Mouse (Mus musculus) limb, embryonic 12.5 days (tissue): ENCODE results near the gene Dkk3. TPM values are rescaled to one million over a fixed set of nuclear protein-coding genes. Genes with fewer than 3 reads are reported as not detected.

ENCODE experiments used
- ATAC-seq: fragments of 200-750 bp; cut with Nextera tagmentation; 2 replicates; pipeline ENCODE4 v1.8.0; 2017; ENCODE audit warnings: low read depth, moderate TSS enrichment; ENCODE audit not compliant: insufficient number of reproducible peaks, insufficient read depth, low FRiP score, low TSS enrichment
- H3K27ac ChIP-seq: fragments of 300-500 bp; sonication (generic); 2 replicates; pipeline ENCODE4 v1.5.1; 2016; ENCODE audit warnings: mild to moderate bottlenecking, moderate library complexity
- H3K27me3 ChIP-seq: fragments of 300-500 bp; sonication (generic); 2 replicates; pipeline ENCODE4 v1.6.1; 2016; ENCODE audit warnings: mild to moderate bottlenecking, moderate library complexity
- H3K36me3 ChIP-seq: fragments of 300-500 bp; sonication (generic); 2 replicates; pipeline ENCODE4 v1.6.1; 2016; ENCODE audit warnings: mild to moderate bottlenecking, moderate library complexity
- H3K4me1 ChIP-seq: fragments of 300-500 bp; sonication (generic); replicated peaks from 2 replicates; pipeline ENCODE4 v1.6.1; 2016
- H3K4me2 ChIP-seq: fragments of 300-500 bp; sonication (generic); 2 replicates; pipeline ENCODE4 v1.6.1; 2016; ENCODE audit warnings: mild to moderate bottlenecking, moderate library complexity
- H3K4me3 ChIP-seq: fragments of 300-500 bp; sonication (generic); replicated peaks from 2 replicates; pipeline ENCODE4 v1.5.1; 2016; ENCODE audit warnings: mild to moderate bottlenecking
- H3K9ac ChIP-seq: fragments of 300-500 bp; sonication (generic); replicated peaks from 2 replicates; pipeline ENCODE4 v1.6.1; 2016; ENCODE audit warnings: mild to moderate bottlenecking, moderate library complexity
- H3K9me3 ChIP-seq: fragments of 300-500 bp; sonication (generic); 2 replicates; pipeline ENCODE4 v1.6.1; 2016; ENCODE audit warnings: mild to moderate bottlenecking, moderate library complexity
- WGBS: fragments of 180-500 bp; shearing (Covaris S2); methylation state at CpG from one replicate; pipeline ENCODE4 v1.1.7; 2016; 5-methylcytosine and 5-hydroxymethylcytosine counted together
- polyA plus RNA-seq: library from polyadenylated mRNA; unstranded; fragments of >200 nt; fragmentation: Nextera tagmentation; extraction: Ambion mirVana; gene quantifications from 2 replicates; pipeline ENCODE4 v1.2.1, GENCODE M21; 2016

The Dkk3 gene
- polyA plus RNA-seq, 1 experiment from 2014 or later, result 14.1 TPM

GRCm38 (mm10) chr7:112192237-112192636 lies 33.4 kb upstream of the Dkk3 start:
- peak overlapping the region; percentile 84 for H3K27ac ChIP-seq
- H3K9ac ChIP-seq, result no peak overlapping the region
- peak; percentile 55; the same call in 1 of the 2 replicates for ATAC-seq

DNA sequence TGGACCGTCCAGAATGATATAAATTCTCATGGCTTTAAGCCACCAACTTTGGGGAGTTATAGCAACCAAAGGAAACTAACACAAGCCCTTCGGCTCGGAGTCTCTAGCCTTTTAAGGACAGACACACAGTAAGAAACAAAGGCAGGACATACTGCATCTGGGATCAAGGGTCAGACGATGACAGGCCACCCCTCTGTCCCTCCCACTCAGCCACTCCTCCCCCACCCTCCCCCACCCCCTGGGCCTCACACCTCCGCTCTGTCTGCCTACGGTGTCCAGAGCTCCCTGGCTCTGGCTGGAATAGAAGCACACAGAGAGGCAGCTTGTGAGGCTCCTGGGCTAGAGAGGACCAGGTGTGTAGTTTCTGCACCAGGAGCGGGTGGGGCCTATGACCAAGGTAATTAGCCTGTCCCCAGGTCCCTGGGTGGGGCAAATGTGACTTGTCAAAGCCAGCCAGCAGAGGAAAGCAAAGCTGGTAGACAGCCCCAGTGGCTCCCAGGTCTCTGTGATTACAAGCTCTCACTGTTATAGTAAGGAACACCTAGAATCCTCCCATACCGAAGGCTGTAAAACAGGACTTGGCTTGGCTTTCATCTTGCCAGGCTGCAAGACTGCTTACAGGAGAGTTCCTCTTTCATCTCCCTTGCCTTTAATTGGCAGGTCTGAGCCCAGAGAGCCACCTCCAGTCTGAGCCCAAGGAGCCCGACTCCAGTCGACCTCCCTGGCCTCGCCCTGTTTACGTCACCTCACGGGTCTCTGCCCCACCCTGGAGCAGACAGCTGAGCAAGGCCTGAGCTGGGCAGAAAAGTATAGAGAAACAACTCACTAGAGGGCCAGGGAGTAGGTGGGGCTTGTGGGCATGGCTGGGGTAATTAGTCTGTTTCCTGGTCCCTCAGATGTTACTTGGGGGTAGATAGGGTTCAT lies 28.9 kb upstream of the Dkk3 start:
- H3K27ac ChIP-seq, result peak overlapping the region; percentile 25; the same call in 1 of the 2 replicates
- H3K4me1 ChIP-seq, result peaks cover 50% of the 10 kb centered on the region
- ATAC-seq, result no peak
- no peaks in the 10 kb centered on the region for H3K27me3 ChIP-seq
- WGBS, result 27% methylated on average over 13 of the region's 13 CpGs
- H3K4me3 ChIP-seq, result no peak overlapping the region
- no peak overlapping the region for H3K9ac ChIP-seq
- no peaks in the 10 kb centered on the region for H3K9me3 ChIP-seq
- H3K36me3 ChIP-seq, result no peaks in the 10 kb centered on the region
- no peak overlapping the region for H3K4me2 ChIP-seq

More at GRCm38 (mm10) chr7:112192237-112192636, 33.4 kb upstream of the Dkk3 start:
- Histone ChIP-seq H3K4me2 (0 out of 2 replicates have a peak overlapping the region, but pooled peaks have one; percentile 2), H3K36me3 (no peaks in the 10 kb centered on the region), H3K4me1 (peaks cover 28% of the 10 kb centered on the region), H3K27me3 (no peaks in the 10 kb centered on the region), H3K4me3 (no peak overlapping the region), H3K9me3 (no peaks in the 10 kb centered on the region)
- WGBS, result 47% methylated on average over 4 of the region's 4 CpGs

DNA sequence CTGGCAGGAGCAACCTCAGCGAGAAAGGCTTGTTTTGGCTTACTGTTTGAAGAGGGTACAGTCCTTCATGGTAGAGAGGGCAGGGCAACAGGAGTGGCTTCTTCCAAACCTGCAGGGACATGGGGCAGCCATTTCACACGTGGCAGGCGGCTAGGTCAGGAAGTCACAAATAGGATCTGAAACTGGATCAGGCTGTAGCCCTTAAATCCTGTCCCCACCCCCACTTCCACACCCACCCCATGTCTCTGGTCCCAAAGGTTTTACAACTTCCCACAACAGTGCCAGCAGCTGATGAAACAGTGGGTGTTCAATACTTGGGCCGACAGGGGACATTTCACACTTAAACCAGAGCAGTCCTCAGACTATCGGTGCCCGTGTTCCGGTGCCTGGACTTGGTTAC lies 28.0 kb upstream of the Dkk3 start:
- Histone ChIP-seq H3K36me3 (no peaks in the 10 kb centered on the region), H3K4me1 (peaks cover 41% of the 10 kb centered on the region), H3K9me3 (no peaks in the 10 kb centered on the region), H3K27me3 (no peaks in the 10 kb centered on the region), H3K4me2 (no peak overlapping the region), H3K4me3 (no peak overlapping the region), H3K9ac (no peak overlapping the region), H3K27ac (no peak overlapping the region)
- WGBS, result 56% methylated on average over 7 of the region's 7 CpGs
- no peak for ATAC-seq

DNA sequence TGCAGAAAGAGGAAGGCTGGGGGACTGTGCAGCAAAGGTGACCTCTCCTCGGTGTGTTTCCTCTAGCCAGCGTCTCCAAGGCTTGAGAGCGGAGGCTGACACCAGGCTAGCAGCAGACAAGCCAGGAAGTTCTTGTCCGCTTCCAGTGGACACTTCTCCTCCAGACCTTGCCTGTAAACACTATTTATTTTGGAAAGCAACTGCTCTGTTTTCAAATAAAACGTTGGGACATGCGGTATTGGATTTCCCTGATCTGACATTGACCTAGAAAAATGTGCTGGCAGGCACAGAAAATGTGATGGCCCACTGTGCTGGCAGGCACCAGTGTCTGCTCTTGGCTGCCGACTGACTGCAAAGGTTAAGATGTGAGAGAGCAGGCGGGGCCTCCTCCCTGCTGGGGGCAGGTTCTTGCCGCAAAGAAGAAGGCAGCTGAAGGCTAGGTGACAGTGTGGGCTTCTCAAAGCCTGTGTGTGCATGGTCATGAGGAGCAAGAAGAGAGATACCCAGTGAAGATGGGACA lies 26.4 kb upstream of the Dkk3 start:
- no peak overlapping the region for H3K4me3 ChIP-seq
- no peaks in the 10 kb centered on the region for H3K27me3 ChIP-seq
- no peak for ATAC-seq
- 68% methylated on average over 9 of the region's 9 CpGs for WGBS
- H3K4me2 ChIP-seq, result no peak overlapping the region
- peaks cover 38% of the 10 kb centered on the region for H3K4me1 ChIP-seq
- H3K27ac ChIP-seq, result no peak overlapping the region
- no peak overlapping the region for H3K9ac ChIP-seq
- H3K9me3 ChIP-seq, result no peaks in the 10 kb centered on the region
- no peaks in the 10 kb centered on the region for H3K36me3 ChIP-seq

DNA sequence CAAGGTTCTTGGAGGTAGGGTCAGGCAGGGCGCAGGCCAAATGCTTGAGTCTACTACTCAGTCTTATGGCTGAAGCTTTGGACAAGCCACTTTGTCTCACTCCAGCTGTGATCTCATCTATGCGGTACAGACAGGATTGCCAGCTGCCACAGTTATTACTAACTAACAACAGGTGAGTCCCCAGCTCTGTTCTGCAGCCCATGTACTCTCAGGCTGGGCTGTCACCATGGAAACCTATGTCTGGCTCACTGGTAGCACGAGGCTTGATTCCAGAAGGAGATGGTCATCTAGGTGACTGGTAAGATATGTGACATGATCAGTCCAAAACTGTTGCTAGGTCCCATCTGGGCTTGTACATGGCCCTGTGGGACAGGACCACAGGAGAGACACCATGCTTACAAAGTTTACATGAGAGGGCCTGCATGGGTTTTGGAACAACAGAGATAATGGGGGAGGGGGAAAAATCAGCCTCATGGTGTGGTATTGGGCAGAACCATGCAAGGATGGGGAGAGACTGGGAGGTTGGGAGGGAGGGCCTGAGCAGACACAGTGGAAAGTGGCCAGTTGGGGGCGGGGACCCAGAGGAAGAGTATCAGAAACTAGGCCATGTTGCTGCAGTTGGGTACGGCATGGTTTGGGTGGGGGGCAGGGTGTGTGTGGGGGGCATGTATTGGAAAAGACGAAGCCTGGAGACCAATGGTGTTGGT lies 25.8 kb upstream of the Dkk3 start:
- Histone ChIP-seq H3K27me3 (no peaks in the 10 kb centered on the region), H3K27ac (no peak overlapping the region), H3K4me2 (no peak overlapping the region), H3K36me3 (no peaks in the 10 kb centered on the region), H3K4me1 (peaks cover 42% of the 10 kb centered on the region), H3K9me3 (no peaks in the 10 kb centered on the region), H3K4me3 (no peak overlapping the region), H3K9ac (no peak overlapping the region)
- 68% methylated on average over 6 of the region's 6 CpGs for WGBS
- no peak for ATAC-seq

- no peak overlapping the region for H3K4me3 ChIP-seq
- peak; percentile 49 for ATAC-seq
- no peak overlapping the region for H3K27ac ChIP-seq
- H3K4me2 ChIP-seq, result no peak overlapping the region
- H3K9ac ChIP-seq, result no peak overlapping the region
- H3K4me1 ChIP-seq, result peaks cover 40% of the 10 kb centered on the region
- no peaks in the 10 kb centered on the region for H3K9me3 ChIP-seq
- H3K36me3 ChIP-seq, result no peaks in the 10 kb centered on the region
- H3K27me3 ChIP-seq, result no peaks in the 10 kb centered on the region
- WGBS, result 29% methylated on average over 5 of the region's 5 CpGs
Observed at GRCm38 (mm10) chr7:112183258-112183841, 24.5 kb upstream of the Dkk3 start.

DNA sequence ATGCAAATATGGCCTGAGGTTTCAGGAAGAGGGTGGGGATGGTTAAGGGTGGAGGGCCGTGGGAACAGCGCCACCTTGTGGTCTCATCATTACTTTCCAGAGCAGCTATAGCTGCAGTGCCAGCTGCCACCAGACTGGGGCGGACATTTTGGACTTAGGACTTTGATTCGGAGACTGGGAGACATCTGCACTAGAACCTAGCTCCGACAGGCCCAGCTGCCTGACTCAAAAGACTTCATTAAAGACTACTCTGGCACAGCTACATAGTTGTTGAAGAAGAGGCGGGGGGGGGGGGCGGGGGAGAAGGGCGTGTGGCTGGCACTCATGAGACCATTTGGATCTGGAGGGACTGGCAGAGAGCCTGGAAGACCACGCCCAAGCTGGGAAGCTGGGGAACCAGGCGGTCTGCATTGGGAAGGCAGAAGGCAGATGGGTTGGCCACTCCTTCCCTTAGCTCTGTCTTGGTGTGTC lies 21.4 kb upstream of the Dkk3 start:
- Histone ChIP-seq H3K9ac (no peak overlapping the region), H3K27ac (no peak overlapping the region), H3K4me1 (peaks cover 26% of the 10 kb centered on the region), H3K4me2 (peak overlapping the region; percentile 44), H3K9me3 (no peaks in the 10 kb centered on the region), H3K27me3 (no peaks in the 10 kb centered on the region), H3K4me3 (0 out of 2 replicates have a peak overlapping the region, but pooled peaks have one; percentile 3), H3K36me3 (no peaks in the 10 kb centered on the region)
- ATAC-seq, result no peak; the same call in 1 of the 2 replicates
- 12% methylated on average over 8 of the region's 10 CpGs for WGBS

DNA sequence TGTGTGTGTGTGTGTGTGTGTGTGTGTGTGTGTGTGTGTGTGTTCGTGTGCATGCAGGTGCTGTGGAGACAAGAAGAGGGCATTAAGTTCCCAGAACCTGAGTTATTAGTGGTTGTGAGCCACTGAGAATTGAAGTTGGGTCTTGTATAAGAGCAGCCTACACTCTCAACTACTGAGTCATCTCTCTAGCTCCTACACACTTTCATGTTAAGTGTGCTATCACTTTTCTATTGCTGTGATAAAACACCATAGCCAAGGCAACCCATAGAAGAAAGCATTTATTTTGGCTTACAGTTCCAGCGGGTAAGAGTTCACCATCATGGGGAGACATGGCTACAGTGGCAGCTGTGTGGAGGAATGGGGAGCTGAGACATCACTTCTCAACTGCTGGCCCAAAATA lies 17.8 kb upstream of the Dkk3 start:
- Histone ChIP-seq H3K4me1 (peaks cover 7% of the 10 kb centered on the region; the same call in 1 of the 2 replicates), H3K36me3 (no peaks in the 10 kb centered on the region), H3K27ac (no peak overlapping the region), H3K4me2 (no peak overlapping the region), H3K9me3 (no peaks in the 10 kb centered on the region), H3K27me3 (no peaks in the 10 kb centered on the region), H3K9ac (no peak overlapping the region), H3K4me3 (no peak overlapping the region)
- WGBS, result 88% methylated on average over 2 of the region's 2 CpGs
- ATAC-seq, result no peak

DNA sequence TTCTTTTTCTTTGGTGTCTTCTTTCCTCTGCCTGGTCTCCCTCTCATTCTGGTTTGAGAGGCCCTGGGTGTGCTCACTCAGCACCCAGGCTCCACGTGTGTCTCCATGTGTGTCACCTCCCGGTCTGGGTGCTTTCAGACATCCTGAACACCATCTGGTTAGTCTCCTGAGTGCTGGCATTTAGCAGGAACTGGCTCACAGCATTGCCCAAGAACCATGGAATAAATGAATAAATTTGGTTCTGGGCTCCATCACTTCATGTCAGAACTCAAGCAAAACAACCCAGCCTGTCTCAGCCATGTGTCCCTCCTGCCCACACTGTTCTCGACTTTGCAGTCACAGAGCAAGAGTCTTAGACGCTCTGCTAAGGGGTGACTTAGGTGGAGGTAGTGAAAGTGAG lies 13.8 kb upstream of the Dkk3 start:
- no peaks in the 10 kb centered on the region for H3K9me3 ChIP-seq
- H3K4me2 ChIP-seq, result no peak overlapping the region
- no peak overlapping the region for H3K4me3 ChIP-seq
- ATAC-seq, result no peak
- H3K27me3 ChIP-seq, result no peaks in the 10 kb centered on the region
- H3K36me3 ChIP-seq, result no peaks in the 10 kb centered on the region
- 79% methylated on average over 4 of the region's 4 CpGs for WGBS
- no peak overlapping the region for H3K27ac ChIP-seq
- no peak overlapping the region for H3K9ac ChIP-seq
- H3K4me1 ChIP-seq, result peaks cover 8% of the 10 kb centered on the region

DNA sequence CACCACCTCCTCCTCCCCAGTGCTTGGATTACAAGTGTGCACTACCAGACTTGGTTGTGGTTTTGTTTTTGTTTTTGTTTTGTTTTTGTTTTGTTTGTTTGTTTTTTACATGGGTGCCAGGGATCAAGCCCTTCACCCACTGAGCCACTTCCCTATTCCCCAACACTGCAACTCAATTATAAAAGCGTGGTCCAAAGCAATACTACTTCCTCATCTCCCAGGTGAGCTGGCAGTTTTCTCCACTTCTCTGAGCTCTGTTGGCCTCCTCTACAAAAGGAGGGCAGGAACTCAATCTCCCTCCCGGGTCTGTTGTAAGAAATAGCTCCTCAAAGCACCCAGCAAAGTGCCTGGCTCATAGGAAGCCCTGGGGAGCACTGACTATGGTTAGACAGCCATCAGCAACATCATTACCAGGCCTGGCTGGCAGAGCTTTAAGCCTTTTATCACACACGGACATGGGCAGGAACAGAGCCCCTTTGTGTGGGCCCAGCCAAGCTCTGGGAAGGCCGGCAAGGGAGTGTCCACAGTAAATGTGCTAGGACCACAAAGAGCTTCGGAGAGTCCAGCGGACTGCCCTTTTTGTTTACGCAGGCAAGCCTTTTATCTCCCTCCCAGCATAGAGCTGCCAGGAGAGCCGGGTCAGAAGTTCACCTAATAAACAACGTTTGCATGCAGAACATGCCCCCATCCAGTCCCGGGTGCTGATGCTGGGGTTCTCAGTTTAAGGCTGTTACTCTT lies 11.3 kb upstream of the Dkk3 start:
- Histone ChIP-seq H3K27ac (0 out of 2 replicates have a peak overlapping the region, but pooled peaks have one; percentile 43), H3K4me3 (no peak overlapping the region), H3K4me1 (peaks cover 8% of the 10 kb centered on the region), H3K4me2 (no peak overlapping the region), H3K9me3 (no peaks in the 10 kb centered on the region), H3K36me3 (no peaks in the 10 kb centered on the region), H3K27me3 (no peaks in the 10 kb centered on the region), H3K9ac (no peak overlapping the region)
- ATAC-seq, result no peak
- WGBS, result 22% methylated on average over 10 of the region's 10 CpGs
